Mouse (Mus musculus) forebrain, postnatal 0 days (tissue): ENCODE data around the gene Slc51b. TPM values are rescaled to one million over a fixed set of nuclear protein-coding genes. Genes with fewer than 3 reads are reported as not detected.
A peak's percentile ranks its signal among the peaks of the same experiment; 100 is the strongest.

Experiments used
- ATAC-seq: fragments of 200-750 bp; cut with Nextera tagmentation; 2 replicates; pipeline ENCODE4 v1.8.0; 2017; ENCODE audit warnings: mild to moderate bottlenecking, moderate library complexity
- DNase-seq: peaks from one replicate; pipeline ENCODE4 v3.0.0-alpha.2; 2015
- H3K27ac ChIP-seq: fragments of 300-500 bp; sonication (generic); 2 replicates; pipeline ENCODE4 v1.5.1; 2014; ENCODE audit warnings: low read depth, mild to moderate bottlenecking, antibody characterized with exemption, low read length, moderate library complexity, mixed read lengths
- H3K27me3 ChIP-seq: fragments of 300-500 bp; sonication (generic); 2 replicates; pipeline ENCODE4 v1.6.1; 2014; ENCODE audit warnings: mild to moderate bottlenecking, low read length, mixed read lengths; ENCODE audit not compliant: insufficient read depth
- H3K36me3 ChIP-seq: fragments of 300-500 bp; sonication (generic); 2 replicates; pipeline ENCODE4 v1.6.1; 2014; ENCODE audit warnings: mild to moderate bottlenecking, moderate library complexity; ENCODE audit not compliant: insufficient read depth
- H3K4me1 ChIP-seq: fragments of 300-500 bp; sonication (generic); 2 replicates; pipeline ENCODE4 v1.6.1; 2014; ENCODE audit warnings: antibody characterized with exemption; ENCODE audit not compliant: insufficient read depth
- H3K4me2 ChIP-seq: fragments of 300-500 bp; sonication (generic); 2 replicates; pipeline ENCODE4 v1.6.1; 2014; ENCODE audit warnings: low read depth, mild to moderate bottlenecking, moderate library complexity
- H3K4me3 ChIP-seq: fragments of 300-500 bp; sonication (generic); 2 replicates; pipeline ENCODE4 v1.5.1; 2014; ENCODE audit warnings: low read depth, low read length, mixed read lengths
- H3K9ac ChIP-seq: fragments of 300-500 bp; sonication (generic); 2 replicates; pipeline ENCODE4 v1.6.1; 2014; ENCODE audit warnings: mild to moderate bottlenecking
- H3K9me3 ChIP-seq: fragments of 300-500 bp; sonication (generic); 2 replicates; pipeline ENCODE4 v1.6.1; 2016; ENCODE audit warnings: low read length
- CTCF ChIP-seq: sonication (generic); IDR thresholded peaks from 2 replicates; pipeline ENCODE4 v1.5.1; 2016; ENCODE audit warnings: antibody characterized with exemption, control low read depth, low read depth
- WGBS: fragments of 180-500 bp; shearing (Covaris S2); extraction: QIAGEN DNeasy Blood & Tissue Kit; methylation state at CpG from one replicate; pipeline ENCODE4 v1.1.7; 2014; 5-methylcytosine and 5-hydroxymethylcytosine counted together
- polyA plus RNA-seq: library from polyadenylated mRNA; unstranded; fragments of >200 nt; fragmentation: Nextera tagmentation; extraction: Ambion mirVana; gene quantifications from 2 replicates; pipeline ENCODE4 v1.2.1, GENCODE M21; 2015
- total RNA-seq: library from RNA; depleted of rRNA; stranded (reverse); fragments of >200 nt; gene quantifications from 2 replicates; pipeline ENCODE4 v1.2.3, GENCODE M21; 2014

The Slc51b gene
- total and polyA plus RNA-seq, 2 experiments from 2014 or later: not detected

DNA sequence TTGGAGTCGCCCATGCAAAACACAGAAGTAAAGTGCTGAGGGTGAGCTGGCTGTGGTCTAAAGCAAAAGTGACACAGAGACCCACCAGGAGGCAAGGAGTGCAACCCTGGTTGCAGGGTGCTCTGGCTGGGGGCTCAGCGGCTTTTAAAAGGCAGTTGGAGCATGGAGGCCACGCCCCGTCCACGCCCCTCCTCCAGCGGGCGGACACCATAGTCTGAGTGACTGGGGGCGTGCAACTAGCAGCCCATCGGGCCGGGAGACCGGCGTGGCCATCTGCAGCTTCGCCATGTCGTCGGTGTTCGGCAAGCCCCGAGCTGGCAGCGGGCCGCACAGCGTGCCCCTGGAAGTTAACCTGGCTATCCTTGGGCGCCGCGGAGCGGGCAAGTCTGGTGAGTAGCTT lies 24.5 kb downstream of the Slc51b start, which contains the start of gene Rasl12:
Gene Rasl12 (plus strand): TSS at position 228 of the 400 bp plus-strand sequence.
- peaks cover 6% of the 10 kb centered on the region; the same call in 1 of the 2 replicates for H3K4me1 ChIP-seq
- no peaks in the 10 kb centered on the region for H3K9me3 ChIP-seq
- peak; percentile 84 for ATAC-seq
- no peaks in the 10 kb centered on the region for H3K27me3 ChIP-seq
- WGBS: under 1% methylated on average over 24 of the region's 24 CpGs
- TF ChIP-seq CTCF: no peak
- no peaks in the 10 kb centered on the region for H3K36me3 ChIP-seq
- H3K4me3 ChIP-seq: peak within 1 kb of the TSS; percentile 44
- H3K9ac ChIP-seq: peak within 1 kb of the TSS; percentile 51
- peak; percentile 58 for DNase-seq
- peak within 1 kb of the TSS; percentile 77 for H3K4me2 ChIP-seq
- no peak within 1 kb of the TSS for H3K27ac ChIP-seq

DNA sequence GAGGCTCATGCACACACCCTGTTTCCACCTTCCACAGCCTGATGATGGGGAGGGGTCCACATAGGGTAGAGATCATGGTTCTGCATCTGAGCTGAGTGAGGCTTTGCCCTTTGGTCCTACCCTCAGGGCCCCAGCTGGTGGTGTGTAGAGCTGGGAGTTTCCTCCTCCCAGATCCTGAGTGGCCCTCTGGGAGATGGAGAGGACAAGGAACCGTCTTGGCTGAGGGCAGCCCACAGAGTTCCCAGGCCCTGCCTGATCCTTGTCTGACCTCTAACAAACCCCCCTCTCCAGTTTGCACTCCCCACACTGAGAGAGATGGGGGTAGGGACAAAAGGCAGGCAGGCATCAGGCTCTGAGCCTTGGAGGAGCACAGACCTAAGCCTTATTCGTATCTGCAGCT lies 28.4 kb downstream of the Slc51b start:
- H3K4me3 ChIP-seq: no peak overlapping the region
- H3K9me3 ChIP-seq: no peaks in the 10 kb centered on the region
- no peak overlapping the region for H3K27ac ChIP-seq
- TF ChIP-seq CTCF: no peak
- H3K4me1 ChIP-seq: peaks cover 6% of the 10 kb centered on the region; the same call in 1 of the 2 replicates
- H3K9ac ChIP-seq: no peak overlapping the region
- DNase-seq (no peak), ATAC-seq (no peak)
- 81% methylated on average over 2 of the region's 2 CpGs for WGBS
- H3K36me3 ChIP-seq: no peaks in the 10 kb centered on the region
- no peak overlapping the region for H3K4me2 ChIP-seq
- peaks cover 22% of the 10 kb centered on the region for H3K27me3 ChIP-seq

DNA sequence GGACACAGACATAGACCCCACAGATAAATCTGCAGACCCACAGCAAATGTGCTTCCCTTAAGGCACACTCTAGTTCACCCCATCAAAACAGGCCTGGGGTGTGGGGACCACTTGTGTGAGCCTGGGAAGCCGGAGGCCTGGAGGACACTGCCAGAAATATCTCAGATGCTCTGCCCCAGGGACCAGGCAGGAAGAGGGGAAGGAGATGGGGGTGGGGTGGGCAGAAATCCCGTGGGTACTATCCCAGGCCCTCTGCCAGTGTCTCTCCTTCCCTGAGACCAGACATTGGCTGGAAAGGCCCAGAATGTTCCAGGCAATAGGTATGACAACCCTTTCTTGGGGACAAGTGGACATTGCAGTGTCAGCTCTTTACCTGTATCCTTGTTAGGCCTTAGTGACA lies 29.1 kb downstream of the Slc51b start:
- Histone ChIP-seq H3K4me3 (no peak overlapping the region), H3K9me3 (no peaks in the 10 kb centered on the region), H3K36me3 (no peaks in the 10 kb centered on the region), H3K27ac (no peak overlapping the region), H3K4me1 (peaks cover 6% of the 10 kb centered on the region; the same call in 1 of the 2 replicates), H3K27me3 (peaks cover 22% of the 10 kb centered on the region), H3K9ac (no peak overlapping the region), H3K4me2 (no peak overlapping the region)
- no peak for TF ChIP-seq CTCF
- DNase-seq (no peak), ATAC-seq (no peak)
- 37% methylated on average over 2 of the region's 2 CpGs for WGBS

DNA sequence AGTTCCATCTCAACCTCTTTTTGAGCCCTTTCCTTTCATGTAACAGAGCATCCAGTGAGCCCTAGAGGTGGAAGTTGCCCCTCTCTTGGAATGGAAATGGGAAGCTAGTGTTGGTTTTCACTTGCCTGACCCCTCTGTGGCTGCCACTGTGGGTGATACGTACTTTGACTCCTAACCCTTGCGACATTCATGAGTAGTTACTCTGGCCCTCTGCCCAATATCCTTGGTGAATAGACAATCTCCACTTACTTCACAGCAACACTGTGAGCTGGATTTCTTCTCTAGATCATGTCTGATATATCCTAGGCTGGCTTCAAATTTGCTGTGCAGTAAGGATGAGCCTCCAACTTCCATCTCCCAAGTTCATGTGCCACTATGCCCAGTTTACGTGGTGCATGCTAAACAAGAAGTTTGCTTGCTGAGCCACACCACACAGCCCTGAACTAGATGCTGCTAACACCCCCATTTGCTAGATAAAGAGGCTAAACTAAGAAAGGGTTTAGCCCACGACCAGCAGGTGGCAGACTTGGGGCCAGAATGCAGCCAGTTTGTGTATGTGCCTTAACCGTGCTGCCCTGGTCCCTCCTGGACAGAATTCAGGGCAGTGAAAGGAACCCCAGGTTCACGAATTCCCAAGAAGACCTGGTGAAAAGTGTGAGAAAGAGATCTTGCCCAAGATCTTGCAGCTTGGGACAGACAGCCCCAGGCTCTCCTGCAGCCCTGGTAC lies 30.0 kb downstream of the Slc51b start:
- WGBS: 31% methylated on average over 6 of the region's 6 CpGs
- H3K4me1 ChIP-seq: peaks cover under 1% of the 10 kb centered on the region; the same call in 1 of the 2 replicates
- ATAC-seq (no peak), DNase-seq (peak; percentile 48)
- H3K4me3 ChIP-seq: no peak overlapping the region
- no peak overlapping the region for H3K4me2 ChIP-seq
- peak; percentile 72 for TF ChIP-seq CTCF
- H3K9me3 ChIP-seq: no peaks in the 10 kb centered on the region
- no peaks in the 10 kb centered on the region for H3K36me3 ChIP-seq
- H3K27me3 ChIP-seq: peaks cover 22% of the 10 kb centered on the region
- no peak overlapping the region for H3K9ac ChIP-seq
- H3K27ac ChIP-seq: no peak overlapping the region

DNA sequence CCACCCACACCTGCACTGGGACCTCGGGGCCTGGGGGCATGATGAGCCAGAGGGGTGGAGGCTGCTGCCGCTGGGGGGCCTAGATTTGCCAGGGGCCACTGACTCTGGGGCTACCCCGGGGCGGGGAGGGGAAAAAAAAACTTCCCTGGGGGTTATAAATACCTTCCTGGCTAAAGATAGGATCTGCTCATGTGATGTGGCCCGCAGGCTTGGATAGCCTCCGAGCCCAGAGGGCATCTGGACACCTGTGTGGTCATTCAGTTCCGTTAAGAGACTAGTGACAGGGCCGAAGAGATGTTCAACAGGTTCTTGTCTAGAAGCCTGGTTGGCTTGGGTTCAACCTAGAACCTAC lies 31.2 kb downstream of the Slc51b start, which contains the start of gene Kbtbd13:
Gene Kbtbd13 (minus strand): TSS at position 40 of the 352 bp plus-strand sequence.
- WGBS: 45% methylated on average over 8 of the region's 8 CpGs
- Histone ChIP-seq H3K4me1 (no peaks in the 10 kb centered on the region), H3K27me3 (peaks cover 22% of the 10 kb centered on the region), H3K36me3 (no peaks in the 10 kb centered on the region), H3K4me2 (peak within 1 kb of the TSS; percentile 54), H3K9ac (peak within 1 kb of the TSS; percentile 40), H3K4me3 (peak within 1 kb of the TSS; percentile 39), H3K9me3 (no peaks in the 10 kb centered on the region), H3K27ac (no peak within 1 kb of the TSS)
- DNase-seq: no peak
- no peak for TF ChIP-seq CTCF
- no peak for ATAC-seq

DNA sequence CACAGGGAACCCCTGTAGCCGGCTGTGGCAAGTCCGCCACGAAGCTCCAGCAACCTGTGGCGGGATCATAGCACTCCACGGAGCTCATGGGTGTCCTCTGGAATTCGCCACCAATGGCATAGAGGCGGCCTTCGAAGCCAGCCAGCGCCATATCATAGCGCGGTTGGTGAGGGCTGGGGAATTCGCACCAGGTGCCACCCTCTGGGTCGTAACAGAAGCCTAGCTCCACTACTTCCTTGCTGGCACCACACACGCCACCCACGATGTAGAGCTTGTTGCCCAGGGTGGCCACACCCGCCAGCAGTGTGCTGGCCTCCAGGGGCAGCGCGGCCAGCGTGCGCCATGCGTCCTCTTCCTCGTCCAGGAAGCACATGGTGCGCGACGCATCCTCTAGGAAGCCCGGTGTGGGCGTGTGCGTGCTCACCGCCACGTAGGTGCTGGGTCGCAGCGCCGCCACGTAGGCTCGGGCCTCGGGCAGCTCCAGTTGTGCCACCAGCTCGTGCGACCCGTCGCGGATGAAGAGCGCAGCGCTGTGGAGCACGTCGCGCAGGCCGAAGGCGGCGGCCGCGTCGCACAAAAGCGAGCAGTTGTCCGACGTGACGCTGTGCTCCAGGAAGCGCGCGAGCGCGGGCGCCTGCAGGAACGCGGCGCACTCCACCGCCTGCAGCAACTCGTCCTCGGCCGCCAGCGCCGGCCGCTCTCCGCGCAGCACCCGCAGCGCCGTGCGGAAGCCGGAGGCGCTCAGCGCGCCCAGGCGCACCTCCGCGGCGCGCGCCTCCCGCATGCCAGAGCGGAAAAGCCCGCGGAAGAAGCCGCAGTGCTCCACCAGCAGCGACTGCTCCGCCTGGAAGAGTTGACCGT lies 31.8 kb downstream of the Slc51b start:
- DNase-seq (peak; percentile 46), ATAC-seq (peak; percentile 73)
- Histone ChIP-seq H3K9me3 (no peaks in the 10 kb centered on the region), H3K36me3 (no peaks in the 10 kb centered on the region), H3K4me3 (peak overlapping the region; percentile 39), H3K4me2 (peak overlapping the region; percentile 54), H3K27ac (no peak overlapping the region), H3K9ac (peak overlapping the region; percentile 40), H3K27me3 (peaks cover 22% of the 10 kb centered on the region), H3K4me1 (no peaks in the 10 kb centered on the region)
- WGBS: 19% methylated on average over 94 of the region's 96 CpGs
- no peak for TF ChIP-seq CTCF
